Mouse (Mus musculus): Measurements from ENCODE around the gene Camkv. TPM values are rescaled to one million over a fixed set of nuclear protein-coding genes. Genes with fewer than 3 reads are reported as not detected.

Gene Camkv
- polyA plus RNA-seq, 1 experiment: 0.06 TPM

GRCm38 (mm10) chr9:107927749-107928148 lies 7.7 kb upstream of the Camkv start:
- Histone ChIP-seq H3K36me3 (ENCODE audit: control insufficient read depth, insufficient read depth) (no peaks in the 10 kb centered on the region), H3K4me3 (no peak overlapping the region), H3K79me2 (ENCODE audit: control insufficient read depth, insufficient read depth) (no peaks in the 10 kb centered on the region), H3K4me2 (ENCODE audit: low read depth) (no peak overlapping the region), H3ac (ENCODE audit: control insufficient read depth, insufficient read length) (no peak overlapping the region), H3K27me3 (ENCODE audit: control insufficient read depth, insufficient read depth, insufficient read length) (peaks cover 4% of the 10 kb centered on the region)
- TF ChIP-seq TCF12 (IDR thresholded peaks at IDR 0.05; ENCODE audit: insufficient read depth, poor library complexity, severe bottlenecking) (no peak), POLR2AphosphoS2 (IDR thresholded peaks at IDR 0.05; ENCODE audit: insufficient read length, low read depth) (no peak), MAX (IDR thresholded peaks at IDR 0.05; ENCODE audit: low read depth) (no peak), REST (IDR thresholded peaks at IDR 0.05; ENCODE audit: insufficient read depth, insufficient read length) (no peak), SRF (IDR thresholded peaks at IDR 0.05; ENCODE audit: control insufficient read depth, insufficient read length, low read depth) (no peak), TCF3 (IDR thresholded peaks at IDR 0.05; ENCODE audit: insufficient read length, low read depth) (no peak), MYOD1 (IDR thresholded peaks at IDR 0.05; ENCODE audit: control insufficient read depth in 1 of 3, insufficient read length in 2 of 3, low read depth in 2 of 3) (no peak), POLR2A (IDR thresholded peaks at IDR 0.05; ENCODE audit: insufficient read length, low read depth) (no peak), CEBPB (IDR thresholded peaks at IDR 0.05; ENCODE audit: insufficient read depth, poor library complexity, severe bottlenecking) (no peak), E2F4 (IDR thresholded peaks at IDR 0.05; ENCODE audit: insufficient read depth) (no peak), MYOG (IDR thresholded peaks at IDR 0.05; ENCODE audit: control insufficient read depth in 1 of 3, insufficient read depth in 1 of 3, insufficient read length in 2 of 3, low read depth in 2 of 3) (no peak), USF1 (IDR thresholded peaks at IDR 0.05; ENCODE audit: low read depth) (no peak)

DNA sequence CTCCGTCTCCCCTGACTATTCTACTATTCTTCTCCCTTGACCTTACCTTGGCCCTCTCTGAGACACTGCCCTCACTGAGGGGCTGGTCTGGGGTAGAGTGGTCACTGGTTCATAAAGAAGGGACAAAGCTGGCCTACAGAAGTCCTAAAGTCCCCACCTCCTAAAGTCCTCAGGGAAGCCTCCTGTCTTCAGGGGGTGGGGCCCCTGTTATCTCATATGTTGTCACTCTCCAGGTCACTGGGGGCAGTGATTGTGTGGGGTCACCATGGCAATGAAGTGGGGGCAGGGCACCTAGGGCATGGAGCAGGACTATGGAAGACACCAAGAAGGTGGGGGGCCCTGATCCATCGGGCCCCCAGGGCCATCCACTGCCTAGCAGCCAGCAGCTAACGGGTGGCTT lies 7.3 kb upstream of the Camkv start, which contains the start of gene Actl11:
Actl11 (plus strand) TSS at position 301 of the 400 bp plus-strand sequence.
- H3K27me3 ChIP-seq (ENCODE audit: control insufficient read depth, insufficient read depth, insufficient read length): peaks cover 4% of the 10 kb centered on the region

GRCm38 (mm10) chr9:107932221-107932620 lies 3.3 kb upstream of the Camkv start:
- no peak overlapping the region for H3K4me3 ChIP-seq
- H3K79me2 ChIP-seq (ENCODE audit: control insufficient read depth, insufficient read depth): no peaks in the 10 kb centered on the region
- TF ChIP-seq TCF3 (IDR thresholded peaks at IDR 0.05; ENCODE audit: insufficient read length, low read depth) (no peak), E2F4 (IDR thresholded peaks at IDR 0.05; ENCODE audit: insufficient read depth) (no peak), MYOD1 (IDR thresholded peaks at IDR 0.05; ENCODE audit: control insufficient read depth in 1 of 3, insufficient read length in 2 of 3, low read depth in 2 of 3) (no peak), CEBPB (IDR thresholded peaks at IDR 0.05; ENCODE audit: insufficient read depth, poor library complexity, severe bottlenecking) (no peak), SRF (IDR thresholded peaks at IDR 0.05; ENCODE audit: control insufficient read depth, insufficient read length, low read depth) (no peak), MAX (IDR thresholded peaks at IDR 0.05; ENCODE audit: low read depth) (no peak), REST (IDR thresholded peaks at IDR 0.05; ENCODE audit: insufficient read depth, insufficient read length) (no peak), MYOG (IDR thresholded peaks at IDR 0.05; ENCODE audit: control insufficient read depth in 1 of 3, insufficient read depth in 1 of 3, insufficient read length in 2 of 3, low read depth in 2 of 3) (no peak), TCF12 (IDR thresholded peaks at IDR 0.05; ENCODE audit: insufficient read depth, poor library complexity, severe bottlenecking) (no peak), POLR2AphosphoS2 (IDR thresholded peaks at IDR 0.05; ENCODE audit: insufficient read length, low read depth) (no peak), POLR2A (IDR thresholded peaks at IDR 0.05; ENCODE audit: insufficient read length, low read depth) (no peak)
- H3K27me3 ChIP-seq (ENCODE audit: control insufficient read depth, insufficient read depth, insufficient read length): peaks cover 32% of the 10 kb centered on the region
- no peak overlapping the region for H3ac ChIP-seq (ENCODE audit: control insufficient read depth, insufficient read length)
- H3K4me2 ChIP-seq (ENCODE audit: low read depth): no peak overlapping the region
- no peaks in the 10 kb centered on the region for H3K36me3 ChIP-seq (ENCODE audit: control insufficient read depth, insufficient read depth)

More for the DNA sequence above, 7.3 kb upstream of the Camkv start, which contains the start of gene Actl11:
- Histone ChIP-seq H3K4me2 (ENCODE audit: low read depth) (peak within 1 kb of the TSS; percentile 42), H3K79me2 (ENCODE audit: control insufficient read depth, insufficient read depth) (no peaks in the 10 kb centered on the region), H3ac (ENCODE audit: control insufficient read depth, insufficient read length) (no peak within 1 kb of the TSS), H3K4me3 (no peak within 1 kb of the TSS), H3K36me3 (ENCODE audit: control insufficient read depth, insufficient read depth) (no peaks in the 10 kb centered on the region)
- TF ChIP-seq POLR2AphosphoS2 (IDR thresholded peaks at IDR 0.05; ENCODE audit: insufficient read length, low read depth): no peak
- no peak for TF ChIP-seq SRF (IDR thresholded peaks at IDR 0.05; ENCODE audit: control insufficient read depth, insufficient read length, low read depth)
- TF ChIP-seq MYOD1 (IDR thresholded peaks at IDR 0.05; ENCODE audit: control insufficient read depth in 1 of 3, insufficient read length in 2 of 3, low read depth in 2 of 3): no peak
- TF ChIP-seq CEBPB (IDR thresholded peaks at IDR 0.05; ENCODE audit: insufficient read depth, poor library complexity, severe bottlenecking): no peak
- no peak for TF ChIP-seq POLR2A (IDR thresholded peaks at IDR 0.05; ENCODE audit: insufficient read length, low read depth)
- no peak for TF ChIP-seq E2F4 (IDR thresholded peaks at IDR 0.05; ENCODE audit: insufficient read depth)
- no peak for TF ChIP-seq TCF3 (IDR thresholded peaks at IDR 0.05; ENCODE audit: insufficient read length, low read depth)

- TF ChIP-seq MAX (IDR thresholded peaks at IDR 0.05; ENCODE audit: low read depth) (no peak), POLR2AphosphoS2 (IDR thresholded peaks at IDR 0.05; ENCODE audit: insufficient read length, low read depth) (no peak), TCF3 (IDR thresholded peaks at IDR 0.05; ENCODE audit: insufficient read length, low read depth) (no peak), E2F4 (IDR thresholded peaks at IDR 0.05; ENCODE audit: insufficient read depth) (no peak), CEBPB (IDR thresholded peaks at IDR 0.05; ENCODE audit: insufficient read depth, poor library complexity, severe bottlenecking) (no peak), REST (IDR thresholded peaks at IDR 0.05; ENCODE audit: insufficient read depth, insufficient read length) (no peak), USF1 (IDR thresholded peaks at IDR 0.05; ENCODE audit: low read depth) (no peak), TCF12 (IDR thresholded peaks at IDR 0.05; ENCODE audit: insufficient read depth, poor library complexity, severe bottlenecking) (no peak), SRF (IDR thresholded peaks at IDR 0.05; ENCODE audit: control insufficient read depth, insufficient read length, low read depth) (no peak), POLR2A (IDR thresholded peaks at IDR 0.05; ENCODE audit: insufficient read length, low read depth) (no peak)
- H3K4me2 ChIP-seq (ENCODE audit: low read depth): no peak overlapping the region
- no peak overlapping the region for H3K4me3 ChIP-seq
- H3K27me3 ChIP-seq (ENCODE audit: control insufficient read depth, insufficient read depth, insufficient read length): peaks cover 42% of the 10 kb centered on the region
- H3ac ChIP-seq (ENCODE audit: control insufficient read depth, insufficient read length): no peak overlapping the region
- H3K79me2 ChIP-seq (ENCODE audit: control insufficient read depth, insufficient read depth): no peaks in the 10 kb centered on the region
- H3K36me3 ChIP-seq (ENCODE audit: control insufficient read depth, insufficient read depth): no peaks in the 10 kb centered on the region
Observed at GRCm38 (mm10) chr9:107934146-107934545, 1.3 kb upstream of the Camkv start.

DNA sequence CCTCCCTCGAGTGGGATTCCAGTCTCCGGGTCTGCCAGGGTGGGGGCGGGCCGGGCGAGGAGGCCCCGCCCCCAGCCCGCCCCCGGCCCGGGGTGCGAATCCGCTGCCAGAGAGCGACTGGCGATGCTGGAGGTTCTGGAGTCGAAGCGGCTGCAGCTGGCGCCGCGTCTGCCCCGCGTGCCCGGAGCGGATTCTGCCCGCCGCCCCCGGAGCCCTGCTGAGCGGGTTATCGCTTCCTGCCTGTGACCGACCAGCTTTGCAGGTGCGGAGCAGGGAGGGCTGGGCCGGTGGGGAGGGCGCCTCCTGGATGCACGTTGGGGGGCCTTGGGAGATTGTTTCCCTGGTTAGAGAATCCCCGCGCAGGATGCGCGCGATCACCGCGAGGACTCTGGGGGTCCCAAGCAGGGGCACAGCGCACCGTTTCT lies 328 bp downstream of the Camkv start:
- Histone ChIP-seq H3K27me3 (ENCODE audit: control insufficient read depth, insufficient read depth, insufficient read length) (peaks cover 38% of the 10 kb centered on the region), H3ac (ENCODE audit: control insufficient read depth, insufficient read length) (no peak overlapping the region), H3K79me2 (ENCODE audit: control insufficient read depth, insufficient read depth) (no peaks in the 10 kb centered on the region), H3K36me3 (ENCODE audit: control insufficient read depth, insufficient read depth) (no peaks in the 10 kb centered on the region), H3K4me3 (no peak overlapping the region), H3K4me2 (ENCODE audit: low read depth) (peak overlapping the region; percentile 50)
- TF ChIP-seq CEBPB (IDR thresholded peaks at IDR 0.05; ENCODE audit: insufficient read depth, poor library complexity, severe bottlenecking) (no peak), MYOD1 (IDR thresholded peaks at IDR 0.05; ENCODE audit: control insufficient read depth in 1 of 3, insufficient read length in 2 of 3, low read depth in 2 of 3) (peak in 1 of 3 experiments; percentile 10)

Data from myocyte (in vitro differentiated cells).